Mouse (Mus musculus) C2C12 (cell line): ENCODE measurements at regions not wholly inside any gene's neighbourhood (a gene's known extent, or its start where the extent isn't known, plus 50 kb on each side); places are given as distances from the start of the nearest gene placed in this dataset.

ENCODE experiments used
- CEBPB ChIP-seq: IDR thresholded peaks from one replicate; pipeline ENCODE4 v1.6.1; 2011; ENCODE audit warnings: low read depth, mild to moderate bottlenecking, control low read depth, moderate library complexity
- CTCF ChIP-seq: IDR thresholded peaks from one replicate; pipeline ENCODE4 v1.5.1; 2011; ENCODE audit not compliant: control insufficient read depth, insufficient read depth, insufficient read length
- FOSL1 ChIP-seq: IDR thresholded peaks from one replicate; pipeline ENCODE4 v1.8.0; 2011; ENCODE audit warnings: mild to moderate bottlenecking, low read length; ENCODE audit not compliant: poor library complexity, insufficient read depth, severe bottlenecking
- MAX ChIP-seq: IDR thresholded peaks from one replicate; pipeline ENCODE4 v1.6.1; 2011; ENCODE audit warnings: mild to moderate bottlenecking, control low read depth
- MYOD1 ChIP-seq: IDR thresholded peaks from one replicate; pipeline ENCODE4 v1.6.1; 2011; ENCODE audit warnings: low read depth; ENCODE audit not compliant: control insufficient read depth, insufficient read length
- MYOG ChIP-seq: IDR thresholded peaks from one replicate; pipeline ENCODE4 v1.6.1; 2011; ENCODE audit not compliant: control insufficient read depth, insufficient read length; ENCODE audit errors: extremely low read depth
- USF1 ChIP-seq: IDR thresholded peaks from one replicate; pipeline ENCODE4 v1.6.1; 2011; ENCODE audit warnings: low read depth, mild to moderate bottlenecking, control low read depth, moderate library complexity

DNA sequence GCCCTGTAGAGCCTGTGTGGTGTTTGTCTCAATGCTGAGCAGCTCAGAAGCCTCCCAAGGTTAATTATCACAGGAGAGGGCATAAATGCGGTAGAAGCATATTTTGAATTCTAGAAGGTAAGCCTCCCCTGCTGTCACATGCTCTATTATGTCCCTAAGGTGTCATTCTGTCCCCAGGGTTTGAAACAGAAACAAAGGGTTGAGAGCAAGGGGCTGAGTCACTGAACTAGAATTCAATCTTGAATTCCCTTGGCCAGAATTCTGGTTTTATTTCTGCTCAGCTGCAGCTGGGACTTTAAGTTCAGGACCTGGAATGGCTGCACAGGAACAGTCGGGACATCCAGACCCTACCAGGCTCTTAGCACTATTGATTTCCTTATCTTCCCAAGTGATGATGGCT, 533.2 kb upstream of the Lrrc6 start:
- TF ChIP-seq CTCF (no peak), MYOD1 (no peak), FOSL1 (no peak), USF1 (no peak), MAX (no peak), MYOG (no peak), CEBPB (no peak)
